Mouse (Mus musculus): ENCODE results near the gene Pigo. TPM values are rescaled to one million over a fixed set of nuclear protein-coding genes. Genes with fewer than 3 reads are reported as not detected.
"Not testable (repeated sequence)": the region's sequence is repeated elsewhere in the genome, so short reads cannot be mapped to it uniquely, and the experiment has no call there.

Gene Pigo
- polyA plus RNA-seq, 1 experiment from 2014 or later = 9.5 TPM

DNA sequence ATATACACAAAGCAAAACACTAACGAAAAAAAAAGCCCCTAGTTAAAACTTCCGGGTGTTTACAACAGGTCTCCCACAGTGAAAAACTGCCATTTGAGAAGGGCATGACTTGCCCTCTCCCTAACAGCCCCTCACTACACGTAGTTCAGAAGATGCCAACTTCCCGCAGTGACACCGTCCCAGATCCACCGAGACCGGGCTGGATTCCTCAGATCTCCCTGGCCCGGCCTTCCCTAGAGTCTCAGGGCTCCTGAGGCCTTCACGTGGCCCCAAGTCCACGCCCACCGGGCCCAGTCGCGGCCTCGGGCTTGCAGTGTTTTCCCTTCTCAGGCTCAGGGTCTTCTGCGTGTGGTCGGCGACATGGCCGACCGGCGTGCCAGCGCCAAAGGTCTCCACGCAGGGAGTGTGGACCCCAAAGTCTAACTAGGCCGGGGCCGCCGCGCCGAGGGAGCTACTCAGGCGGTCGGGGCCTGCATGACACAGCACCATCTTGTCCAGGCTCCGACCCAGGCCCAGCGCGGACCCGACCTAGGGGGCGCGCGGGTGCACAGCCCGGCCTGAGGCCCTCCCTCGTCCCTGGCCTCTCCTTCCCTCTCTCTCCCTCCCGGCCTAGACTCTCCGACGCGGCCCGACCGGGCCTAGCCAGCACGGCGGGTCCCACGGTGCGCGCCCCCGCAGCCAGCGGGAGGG is 26.0 kb downstream of the Pigo start:
- no peaks in the 10 kb centered on the region for H3K27me3 ChIP-seq (replicated peaks; ENCODE audit: insufficient read depth, low read length)
- ATAC-seq (peak; percentile 61), DNase-seq (ENCODE audit: low spot score) (peak; percentile 80)
- peak overlapping the region; percentile 75 for H3K4me3 ChIP-seq (ENCODE audit: low read depth, low read length)
- H3K9me3 ChIP-seq (ENCODE audit: low read length) = no peaks in the 10 kb centered on the region
- peak; percentile 61 for TF ChIP-seq CTCF (IDR thresholded peaks at IDR 0.05)
- TF ChIP-seq EP300 (IDR thresholded peaks at IDR 0.05) = no peak
- H3K4me2 ChIP-seq (replicated peaks; ENCODE audit: low read depth, low read length) = peak overlapping the region; percentile 75
- peaks cover 4% of the 10 kb centered on the region for H3K36me3 ChIP-seq (ENCODE audit: insufficient read depth, low read length)
- peaks cover 13% of the 10 kb centered on the region; the same call in 1 of the 2 replicates for H3K4me1 ChIP-seq (ENCODE audit: insufficient read depth, low read depth, low read length)
- H3K9ac ChIP-seq (replicated peaks; ENCODE audit: low read depth) = peak overlapping the region; percentile 98
- whole genome bisulfite sequencing = under 1% methylated on average over 46 of the region's 51 CpGs
- H3K27ac ChIP-seq (ENCODE audit: low read length) = peak overlapping the region; percentile 96

DNA sequence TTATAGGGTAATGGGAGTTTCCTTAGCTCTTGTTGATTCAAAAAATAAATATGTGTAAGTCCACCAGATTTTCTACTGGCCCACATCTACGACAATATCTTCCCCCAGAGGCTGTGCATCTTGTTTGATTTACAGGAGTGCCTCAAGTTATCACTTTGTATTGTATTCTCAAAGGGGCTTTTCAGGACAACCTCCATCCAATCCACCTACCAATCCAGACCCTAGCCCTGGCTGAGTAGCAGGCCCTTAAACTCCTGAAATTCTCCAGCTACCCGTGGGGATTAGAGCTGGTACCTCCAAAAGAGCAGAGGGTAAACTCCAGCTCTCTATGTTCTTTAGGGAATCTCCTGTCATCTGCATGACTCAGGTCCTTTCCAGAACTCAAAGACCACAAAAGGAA is 27.6 kb downstream of the Pigo start:
- Histone ChIP-seq H3K27me3 (replicated peaks; ENCODE audit: insufficient read depth, low read length) (no peaks in the 10 kb centered on the region), H3K4me1 (ENCODE audit: insufficient read depth, low read depth, low read length) (peaks cover 13% of the 10 kb centered on the region; the same call in 1 of the 2 replicates), H3K4me2 (replicated peaks; ENCODE audit: low read depth, low read length) (no peak overlapping the region; the same call in 1 of the 2 replicates), H3K36me3 (ENCODE audit: insufficient read depth, low read length) (peaks cover 8% of the 10 kb centered on the region), H3K27ac (ENCODE audit: low read length) (no peak overlapping the region), H3K9me3 (ENCODE audit: low read length) (no peaks in the 10 kb centered on the region), H3K9ac (replicated peaks; ENCODE audit: low read depth) (no peak overlapping the region), H3K4me3 (ENCODE audit: low read depth, low read length) (no peak overlapping the region)
- TF ChIP-seq CTCF (IDR thresholded peaks at IDR 0.05) = no peak
- no peak for TF ChIP-seq EP300 (IDR thresholded peaks at IDR 0.05)
- DNase-seq (ENCODE audit: low spot score) = no peak
- ATAC-seq = no peak
- 34% methylated on average over 2 of the region's 2 CpGs for WGBS

DNA sequence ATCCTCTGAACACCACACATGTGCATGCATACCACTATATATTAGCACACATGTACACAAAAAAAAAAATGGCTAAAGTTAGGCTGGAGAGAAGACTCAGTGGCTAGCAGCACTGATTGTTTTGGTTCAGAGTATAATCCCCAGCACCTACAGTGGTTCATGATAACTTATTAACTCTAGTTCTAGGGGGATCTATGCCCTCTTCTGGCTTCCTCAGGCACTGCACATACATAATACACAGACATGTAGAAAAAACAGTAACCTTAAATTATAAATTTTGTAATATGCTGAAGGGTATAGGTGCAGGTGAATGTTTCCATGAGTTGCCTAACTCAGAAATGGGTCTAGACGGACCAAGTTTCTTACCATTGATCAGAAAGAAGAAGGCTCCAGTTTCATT is 37.3 kb downstream of the Pigo start:
- peaks cover 46% of the 10 kb centered on the region for H3K36me3 ChIP-seq (ENCODE audit: insufficient read depth, low read length)
- WGBS = 81% methylated on average over 1 of the region's 1 CpGs
- H3K27me3 ChIP-seq (replicated peaks; ENCODE audit: insufficient read depth, low read length) = no peaks in the 10 kb centered on the region
- H3K9ac ChIP-seq (replicated peaks; ENCODE audit: low read depth) = no peak overlapping the region
- TF ChIP-seq EP300 (IDR thresholded peaks at IDR 0.05) (no peak), CTCF (IDR thresholded peaks at IDR 0.05) (peak; percentile 34)
- no peak overlapping the region for H3K27ac ChIP-seq (ENCODE audit: low read length)
- no peak overlapping the region for H3K4me2 ChIP-seq (replicated peaks; ENCODE audit: low read depth, low read length)
- no peaks in the 10 kb centered on the region for H3K4me1 ChIP-seq (ENCODE audit: insufficient read depth, low read depth, low read length)
- no peak overlapping the region for H3K4me3 ChIP-seq (ENCODE audit: low read depth, low read length)
- ATAC-seq (no peak), DNase-seq (ENCODE audit: low spot score) (no peak)
- no peaks in the 10 kb centered on the region for H3K9me3 ChIP-seq (ENCODE audit: low read length)

DNA sequence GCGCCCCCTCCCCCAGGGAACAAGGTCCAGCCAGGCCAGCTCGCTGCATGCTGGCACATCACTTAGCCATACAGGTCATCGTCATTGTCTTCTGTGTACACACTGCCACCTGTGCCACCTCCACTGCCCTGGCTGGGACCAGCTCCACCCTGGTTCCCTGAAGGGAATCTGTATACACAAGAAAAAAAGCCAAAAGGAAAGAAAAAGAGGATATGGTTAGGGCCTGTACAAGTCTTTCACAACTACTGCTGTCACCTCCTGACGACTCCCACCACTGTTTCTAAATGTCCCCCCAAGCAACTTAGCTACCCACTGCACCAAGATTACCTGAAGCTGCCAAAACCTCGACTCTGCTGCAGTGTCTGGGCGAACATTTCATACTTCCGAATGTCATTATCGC is 45.2 kb downstream of the Pigo start:
- DNase-seq (ENCODE audit: low spot score); H3K4me1 ChIP-seq (ENCODE audit: insufficient read depth, low read depth, low read length); H3K9me3 ChIP-seq (ENCODE audit: low read length); H3K27ac ChIP-seq (ENCODE audit: low read length); H3K27me3 ChIP-seq (replicated peaks; ENCODE audit: insufficient read depth, low read length); H3K9ac ChIP-seq (replicated peaks; ENCODE audit: low read depth); H3K4me3 ChIP-seq (ENCODE audit: low read depth, low read length); ATAC-seq; H3K4me2 ChIP-seq (replicated peaks; ENCODE audit: low read depth, low read length): not testable (repeated sequence)
- WGBS = 84% methylated on average over 7 of the region's 8 CpGs
- peaks cover 19% of the 10 kb centered on the region for H3K36me3 ChIP-seq (ENCODE audit: insufficient read depth, low read length)

DNA sequence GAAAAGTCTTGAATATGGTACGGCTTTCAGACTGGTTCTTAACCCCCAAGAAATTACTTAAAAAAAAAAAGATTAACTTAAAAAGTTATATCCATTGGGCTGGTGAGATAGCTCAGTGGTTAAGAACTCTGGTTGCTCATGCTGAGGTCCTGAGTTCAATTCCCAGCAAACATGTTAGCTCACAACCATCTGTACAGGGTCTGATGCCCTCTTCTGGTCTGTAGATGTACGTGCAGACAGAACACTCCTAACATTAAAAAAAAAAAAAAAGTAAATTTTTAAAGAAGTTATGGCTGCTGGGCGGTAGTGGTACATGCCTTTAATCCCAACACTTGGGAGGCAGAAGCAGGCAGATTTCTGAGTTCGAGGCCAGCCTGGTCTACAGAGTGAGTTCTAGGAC is 47.6 kb downstream of the Pigo start:
- Histone ChIP-seq H3K4me3 (ENCODE audit: low read depth, low read length) (no peak overlapping the region), H3K9me3 (ENCODE audit: low read length) (no peaks in the 10 kb centered on the region), H3K4me2 (replicated peaks; ENCODE audit: low read depth, low read length) (no peak overlapping the region), H3K36me3 (ENCODE audit: insufficient read depth, low read length) (peaks cover 8% of the 10 kb centered on the region; the same call in 1 of the 2 replicates), H3K4me1 (ENCODE audit: insufficient read depth, low read depth, low read length) (no peaks in the 10 kb centered on the region), H3K27me3 (replicated peaks; ENCODE audit: insufficient read depth, low read length) (no peaks in the 10 kb centered on the region), H3K27ac (ENCODE audit: low read length) (no peak overlapping the region), H3K9ac (replicated peaks; ENCODE audit: low read depth) (no peak overlapping the region)
- WGBS = 89% methylated on average over 4 of the region's 4 CpGs
- no peak for DNase-seq (ENCODE audit: low spot score)
- TF ChIP-seq CTCF (IDR thresholded peaks at IDR 0.05) (peak; percentile 35), EP300 (IDR thresholded peaks at IDR 0.05) (no peak)
- no peak for ATAC-seq

DNA sequence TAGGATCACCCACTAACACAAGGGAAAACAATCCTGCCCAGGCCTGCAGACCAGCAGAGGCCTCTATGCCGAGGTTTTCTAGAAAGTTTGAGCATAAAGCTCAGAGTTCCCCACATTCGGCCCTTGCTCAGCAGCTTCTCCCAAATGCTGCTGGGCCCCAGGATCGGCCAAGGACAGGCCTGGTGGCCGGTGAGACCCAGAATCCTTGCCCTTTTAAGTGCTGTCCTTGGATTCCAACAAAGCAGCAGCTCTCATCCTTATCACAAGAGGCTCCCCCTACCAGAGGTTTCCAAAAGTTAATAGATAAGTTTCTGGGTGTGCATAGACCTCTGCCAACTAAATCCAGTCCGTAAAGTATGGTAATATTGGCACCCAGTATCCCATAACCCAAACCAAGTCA is 51.8 kb downstream of the Pigo start:
- TF ChIP-seq CTCF (IDR thresholded peaks at IDR 0.05) = no peak
- no peak for TF ChIP-seq EP300 (IDR thresholded peaks at IDR 0.05)
- DNase-seq (ENCODE audit: low spot score) (no peak), ATAC-seq (no peak)
- Histone ChIP-seq H3K4me1 (ENCODE audit: insufficient read depth, low read depth, low read length) (no peaks in the 10 kb centered on the region), H3K4me2 (replicated peaks; ENCODE audit: low read depth, low read length) (no peak overlapping the region), H3K9ac (replicated peaks; ENCODE audit: low read depth) (no peak overlapping the region), H3K4me3 (ENCODE audit: low read depth, low read length) (no peak overlapping the region), H3K9me3 (ENCODE audit: low read length) (no peaks in the 10 kb centered on the region), H3K27ac (ENCODE audit: low read length) (peak overlapping the region; percentile 43; the same call in 1 of the 2 replicates), H3K36me3 (ENCODE audit: insufficient read depth, low read length) (no peaks in the 10 kb centered on the region; the same call in 1 of the 2 replicates), H3K27me3 (replicated peaks; ENCODE audit: insufficient read depth, low read length) (no peaks in the 10 kb centered on the region)
- 68% methylated on average over 5 of the region's 5 CpGs for WGBS

All from lung, postnatal 0 days (tissue).